Mouse (Mus musculus): ENCODE measurements at regions not wholly inside any gene's neighbourhood (a gene's known extent, or its start where the extent isn't known, plus 50 kb on each side); places are given as distances from the start of the nearest gene placed in this dataset.

GRCm38 (mm10) chr3:52534118-52534517 lies 266.0 kb downstream of the Foxo1 start:
- no peak for DNase-seq

DNA sequence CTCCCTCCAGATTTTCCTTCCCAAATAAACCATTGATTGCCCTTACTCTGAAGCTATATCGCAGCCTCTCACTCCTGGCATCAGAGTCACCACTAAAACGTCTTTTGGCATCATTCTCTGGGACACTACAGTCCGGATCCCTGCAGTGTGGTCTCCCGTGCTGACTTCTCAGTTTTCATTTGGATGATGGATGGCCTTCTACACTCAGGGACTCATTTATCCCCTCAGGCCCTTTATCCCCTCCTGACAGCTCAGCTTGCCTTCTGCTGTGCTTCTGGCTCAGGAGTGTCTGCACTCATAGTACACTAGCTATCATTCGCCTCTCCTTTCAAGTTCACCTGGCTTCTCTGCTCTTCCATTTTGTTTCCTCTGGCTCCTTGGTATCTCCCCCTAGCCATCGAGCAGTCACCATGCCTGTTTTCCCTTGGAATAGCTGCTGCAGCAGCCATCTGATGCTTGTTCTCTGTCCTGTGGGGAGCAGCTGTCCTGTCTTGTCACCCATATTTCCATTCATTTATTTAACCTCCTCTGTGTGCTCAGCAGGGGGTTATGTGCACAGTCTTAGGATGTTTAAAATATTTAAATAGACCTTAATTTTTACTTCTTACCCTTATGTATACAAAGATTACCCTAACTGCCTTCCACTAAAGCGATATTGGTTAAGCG lies 263.7 kb downstream of the Foxo1 start:
- no peak for DNase-seq

- DNase-seq: peak; percentile 20
Measured at GRCm38 (mm10) chr3:52530406-52530970, 262.4 kb downstream of the Foxo1 start.

- no peak for DNase-seq
Measured at GRCm38 (mm10) chr3:52529136-52529535, 261.0 kb downstream of the Foxo1 start.

DNA sequence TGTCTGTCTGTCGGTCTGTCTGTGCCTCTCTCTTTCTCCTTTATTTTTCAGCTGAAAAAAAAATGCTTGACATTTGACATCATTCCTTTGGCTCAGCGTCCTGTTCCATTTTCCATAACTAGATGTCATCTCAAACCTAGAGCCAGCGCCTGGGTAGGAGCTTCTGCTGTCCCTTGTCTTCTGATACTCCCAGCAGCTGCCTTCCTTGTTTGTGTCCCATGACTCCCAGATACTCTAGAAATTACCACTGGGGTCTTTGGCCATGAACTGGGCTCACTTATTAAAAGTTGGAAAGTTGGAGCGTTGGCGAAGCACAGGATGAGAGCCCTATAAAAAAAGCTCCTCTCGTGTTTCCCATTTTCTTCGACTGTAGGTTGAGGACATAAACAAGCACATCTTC lies 260.4 kb downstream of the Foxo1 start:
- no peak for DNase-seq

DNA sequence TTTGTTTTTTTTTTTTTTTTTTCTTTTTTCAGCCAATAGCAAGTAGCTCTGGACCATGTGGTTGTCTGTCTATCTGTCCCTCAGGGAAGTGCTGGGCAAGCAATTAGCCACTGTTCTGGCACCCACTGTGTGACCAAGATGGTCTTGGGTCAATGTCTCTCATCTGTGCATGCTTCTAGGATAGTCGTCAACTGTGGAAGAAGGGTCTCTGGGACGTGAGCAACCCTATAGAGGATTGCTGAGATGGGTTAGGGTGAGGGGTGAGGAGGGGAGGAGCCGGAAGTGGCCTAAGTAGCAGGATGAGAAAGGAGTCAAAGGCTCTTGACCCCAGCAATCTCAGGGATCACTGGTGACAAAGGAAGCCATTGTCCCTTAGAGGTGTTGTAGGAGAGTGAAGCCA lies 259.6 kb downstream of the Foxo1 start:
- DNase-seq: no peak

DNA sequence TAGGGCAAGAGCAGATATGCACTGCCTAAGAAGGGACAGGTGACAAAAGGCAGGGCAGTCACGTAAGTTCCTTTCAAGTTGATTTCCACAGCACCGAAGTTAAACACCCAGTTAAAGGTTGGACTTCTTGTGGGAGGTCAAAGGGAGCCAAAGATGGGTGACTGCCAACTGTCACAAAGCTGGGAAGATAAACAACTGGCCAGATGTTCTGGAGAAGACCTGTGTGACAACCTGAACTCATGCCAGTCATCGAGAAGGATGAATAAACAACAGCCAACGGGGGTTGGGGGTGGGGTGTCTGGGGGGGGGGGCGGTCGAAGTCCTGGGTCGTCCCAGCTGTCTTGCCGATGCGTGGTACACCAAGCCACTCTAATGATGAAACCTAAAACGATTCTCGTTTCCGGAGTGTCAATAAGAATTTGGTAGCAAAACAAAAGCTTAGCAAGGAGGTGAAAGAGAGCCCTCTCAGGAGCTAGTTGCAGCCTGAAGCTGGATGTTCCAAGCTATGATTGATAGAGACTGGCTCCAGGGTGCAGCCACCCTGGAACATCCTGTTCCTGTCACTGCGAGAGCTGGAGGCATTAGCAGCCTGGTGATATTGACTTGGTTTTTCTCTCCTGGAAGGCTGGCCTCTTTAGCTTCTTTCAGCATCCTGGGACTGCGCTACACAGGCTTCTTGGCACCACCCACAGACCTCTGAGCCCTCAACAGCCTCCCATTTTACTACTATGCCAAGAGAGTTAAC lies 259.0 kb downstream of the Foxo1 start:
- no peak for DNase-seq

- no peak for DNase-seq
Measured at GRCm38 (mm10) chr3:52522886-52523285, 254.8 kb downstream of the Foxo1 start.

- DNase-seq: no peak
Measured at GRCm38 (mm10) chr3:52520609-52520947, 252.4 kb downstream of the Foxo1 start.

- no peak for DNase-seq
Measured at GRCm38 (mm10) chr3:52519910-52520608, 251.9 kb downstream of the Foxo1 start.

DNA sequence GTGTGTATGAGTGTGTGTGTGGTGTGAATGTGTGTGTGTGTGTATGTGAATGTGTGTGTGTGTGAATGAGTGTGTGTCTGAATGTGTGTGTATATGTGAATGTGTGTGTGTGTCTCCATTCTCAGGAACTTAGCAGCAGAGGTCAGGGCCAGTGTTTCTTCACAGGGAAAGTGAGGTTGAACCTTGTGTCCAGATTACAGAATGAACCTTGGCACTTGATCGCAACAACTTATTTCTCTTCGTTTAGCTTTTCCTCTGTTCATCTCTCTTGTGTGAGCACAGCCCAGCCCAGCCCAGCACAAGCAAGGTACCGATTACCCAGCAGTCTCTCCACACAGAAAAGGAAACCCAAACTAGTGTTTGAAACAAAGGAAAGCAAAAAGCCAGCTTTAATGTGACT lies 249.7 kb downstream of the Foxo1 start:
- no peak for DNase-seq

DNA sequence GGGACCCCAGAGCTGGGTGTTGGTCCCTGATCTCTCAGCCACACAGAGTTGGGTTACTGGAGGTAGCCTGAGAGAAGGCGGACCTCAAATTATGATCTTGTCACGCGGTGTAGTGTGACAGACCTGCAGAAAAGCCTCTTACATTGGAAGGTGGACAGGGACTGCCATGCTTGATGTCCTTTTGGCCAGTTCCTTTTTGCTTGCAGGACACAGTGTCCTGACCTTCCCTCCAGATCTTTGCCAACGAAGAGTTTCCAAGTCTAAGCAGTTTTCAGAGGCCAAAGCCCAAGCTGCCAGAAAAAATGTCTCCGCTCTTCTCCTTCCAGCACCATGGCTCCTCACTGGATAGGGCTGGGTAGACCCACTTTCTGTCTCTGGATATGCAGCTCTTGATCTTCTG lies 248.6 kb downstream of the Foxo1 start:
- DNase-seq: no peak

DNA sequence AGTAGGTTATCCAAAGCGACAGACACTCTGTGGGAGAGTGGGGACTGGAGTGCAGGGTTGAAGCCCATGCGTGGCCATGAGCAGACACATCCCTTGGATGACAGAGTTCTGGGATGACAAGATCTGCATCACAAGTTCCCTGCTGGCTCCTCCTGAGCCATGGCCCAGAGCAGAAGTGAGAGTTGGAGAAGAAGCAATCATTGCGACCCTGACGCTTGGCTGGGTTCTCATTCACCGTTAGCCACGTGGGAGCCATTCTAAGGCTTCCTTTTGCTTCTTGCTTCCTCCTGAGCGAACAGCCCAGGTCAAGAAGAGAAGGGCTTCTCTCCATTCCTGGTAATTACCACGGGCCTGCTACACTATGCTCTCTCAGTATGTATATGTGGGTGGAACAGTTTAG lies 244.6 kb downstream of the Foxo1 start:
- DNase-seq: no peak

DNA sequence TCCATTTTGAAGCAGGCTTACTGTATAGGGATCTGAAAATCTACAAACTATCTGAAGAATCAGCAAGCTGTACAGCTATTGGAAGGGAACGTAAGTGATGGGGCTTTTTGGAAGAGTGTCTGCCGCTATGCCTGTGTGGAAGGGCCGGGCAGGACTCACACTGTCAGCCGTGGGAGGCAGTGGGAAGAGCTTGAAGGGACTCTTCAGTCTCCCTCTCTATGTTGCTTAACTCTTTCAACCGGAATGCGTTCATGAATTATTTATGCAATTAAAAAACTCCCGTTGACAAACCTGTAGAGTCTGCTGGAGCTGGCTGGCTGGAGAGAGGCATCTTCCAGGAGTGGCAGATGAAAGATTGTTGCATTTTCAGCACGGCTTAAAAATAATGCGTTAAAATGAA lies 243.4 kb downstream of the Foxo1 start:
- no peak for DNase-seq

DNA sequence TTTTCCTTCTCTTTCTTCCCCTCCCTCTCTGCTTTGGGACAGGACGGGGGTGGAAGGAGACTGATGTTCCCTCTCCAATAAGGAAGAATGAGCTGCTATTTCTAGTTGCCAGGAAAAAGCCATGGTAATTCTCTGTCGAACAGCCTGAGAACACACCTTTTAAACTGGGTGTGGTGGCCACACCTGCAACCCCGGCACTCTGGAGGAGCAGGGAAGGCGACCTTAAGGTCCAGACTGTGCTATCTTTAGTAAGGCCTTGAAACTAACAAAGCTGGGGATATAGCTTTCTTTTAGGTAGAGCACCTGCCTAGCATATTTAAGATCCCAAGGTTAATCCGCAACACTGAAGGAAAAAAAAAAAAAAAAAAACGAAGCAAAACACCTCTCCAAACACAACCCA lies 242.7 kb downstream of the Foxo1 start:
- no peak for DNase-seq

DNA sequence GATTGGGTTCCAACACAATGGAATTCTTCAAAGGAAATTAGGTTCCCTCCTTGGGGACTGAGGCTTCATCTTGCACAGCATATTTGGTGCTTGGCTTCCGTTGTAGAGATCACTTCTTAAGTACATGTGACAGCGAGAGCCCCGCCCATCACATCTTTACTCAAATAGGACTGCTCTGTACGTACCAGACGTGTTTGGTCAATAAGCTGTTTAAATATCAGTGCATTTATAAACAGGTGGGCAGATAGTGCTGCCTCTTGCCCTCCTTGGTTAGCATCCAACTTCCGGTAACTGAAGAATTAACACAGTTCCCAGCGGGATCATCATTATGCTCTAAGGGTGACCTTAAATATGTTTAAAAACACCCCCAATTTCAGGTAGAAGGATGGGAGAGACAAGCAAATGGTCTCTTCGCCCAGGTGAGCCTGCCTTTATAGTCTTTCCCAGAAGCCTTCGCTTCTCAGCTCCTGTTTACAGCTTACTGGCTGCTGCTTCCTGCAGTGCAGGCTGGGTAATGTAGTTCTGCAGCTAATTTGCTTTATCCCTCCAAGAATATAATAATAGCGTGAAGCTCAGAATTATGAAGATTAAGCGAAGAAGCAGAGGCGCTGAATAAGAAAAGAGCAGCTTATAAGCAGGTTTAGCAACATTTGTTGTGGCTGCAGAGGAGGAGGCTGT lies 242.1 kb downstream of the Foxo1 start:
- peak; percentile 67 for DNase-seq

- DNase-seq: no peak
Measured at GRCm38 (mm10) chr3:52503925-52504324, 235.8 kb downstream of the Foxo1 start.

- no peak for DNase-seq
Measured at GRCm38 (mm10) chr3:52502223-52502622, 234.1 kb downstream of the Foxo1 start.

- DNase-seq: no peak
Measured at GRCm38 (mm10) chr3:52501614-52502013, 233.5 kb downstream of the Foxo1 start.

GRCm38 (mm10) chr3:52500026-52500425 lies 231.9 kb downstream of the Foxo1 start:
- no peak for DNase-seq

GRCm38 (mm10) chr3:52499581-52499980 lies 231.4 kb downstream of the Foxo1 start:
- no peak for DNase-seq

- DNase-seq: no peak
Measured at GRCm38 (mm10) chr3:52498506-52499228, 230.5 kb downstream of the Foxo1 start.

- no peak for DNase-seq
Measured at GRCm38 (mm10) chr3:52496965-52497364, 228.8 kb downstream of the Foxo1 start.

Measured in cerebellum, adult 9-11 months (tissue).